Mouse (Mus musculus) monocyte, adult 5-6 weeks (primary cell): ENCODE results near the gene 4930404N11Rik. TPM values are rescaled to one million over a fixed set of nuclear protein-coding genes. Genes with fewer than 3 reads are reported as not detected.

Experiments used
- ATAC-seq: fragments of 153-309, 156-312 bp; replicated peaks from 2 replicates; pipeline ENCODE4 v1.8.0; 2017; ENCODE audit warnings: mild to moderate bottlenecking; ENCODE audit not compliant: low TSS enrichment, insufficient number of reproducible peaks, severe bottlenecking, poor library complexity, low FRiP score
- total RNA-seq: library from RNA; stranded (forward); fragments of 200-1000, 200-491, 200-594 nt; gene quantifications from 3 replicates; pipeline ENCODE4 v1.2.3, GENCODE M21; 2017

The 4930404N11Rik gene
- total RNA-seq, 1 experiment from 2014 or later = 2.4 TPM

DNA sequence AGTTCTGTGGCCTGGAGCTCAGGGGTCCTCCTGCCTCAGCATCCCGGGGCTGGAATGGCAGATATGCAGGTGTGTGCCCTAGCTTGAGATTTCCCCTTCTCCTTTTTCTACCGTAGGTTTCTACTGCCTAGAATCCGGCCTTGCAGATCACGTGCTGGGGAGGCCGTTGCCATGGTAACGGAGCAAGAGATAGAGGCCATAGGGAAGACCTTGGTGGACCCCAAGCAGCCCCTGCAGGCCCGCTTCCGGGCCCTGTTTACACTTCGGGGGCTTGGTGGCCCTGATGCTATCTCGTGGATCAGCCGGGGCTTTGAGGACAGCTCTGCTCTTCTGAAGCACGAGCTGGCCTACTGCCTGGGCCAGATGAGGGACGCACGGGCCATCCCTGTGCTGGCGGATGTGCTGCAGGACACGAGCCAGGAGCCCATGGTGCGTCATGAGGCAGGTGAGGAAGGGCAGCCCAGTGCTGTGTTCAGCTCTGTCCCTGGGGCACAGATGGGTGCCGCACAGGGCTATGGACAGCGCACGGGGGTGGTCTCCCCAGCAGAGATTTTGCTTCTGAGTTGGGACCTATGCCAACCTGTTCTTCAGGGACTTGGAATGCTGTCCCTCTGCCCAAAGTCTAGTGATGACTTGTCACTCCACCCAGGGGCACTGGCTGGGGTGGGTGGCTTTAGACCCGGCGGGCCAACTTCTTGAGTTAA, 20.1 kb upstream of the 4930404N11Rik start:
- ATAC-seq = no peak

GRCm38 (mm10) chr10:81384605-81384982, 19.0 kb upstream of the 4930404N11Rik start:
- ATAC-seq = 0 out of 2 replicates have a peak, but pooled peaks have one; percentile 7

DNA sequence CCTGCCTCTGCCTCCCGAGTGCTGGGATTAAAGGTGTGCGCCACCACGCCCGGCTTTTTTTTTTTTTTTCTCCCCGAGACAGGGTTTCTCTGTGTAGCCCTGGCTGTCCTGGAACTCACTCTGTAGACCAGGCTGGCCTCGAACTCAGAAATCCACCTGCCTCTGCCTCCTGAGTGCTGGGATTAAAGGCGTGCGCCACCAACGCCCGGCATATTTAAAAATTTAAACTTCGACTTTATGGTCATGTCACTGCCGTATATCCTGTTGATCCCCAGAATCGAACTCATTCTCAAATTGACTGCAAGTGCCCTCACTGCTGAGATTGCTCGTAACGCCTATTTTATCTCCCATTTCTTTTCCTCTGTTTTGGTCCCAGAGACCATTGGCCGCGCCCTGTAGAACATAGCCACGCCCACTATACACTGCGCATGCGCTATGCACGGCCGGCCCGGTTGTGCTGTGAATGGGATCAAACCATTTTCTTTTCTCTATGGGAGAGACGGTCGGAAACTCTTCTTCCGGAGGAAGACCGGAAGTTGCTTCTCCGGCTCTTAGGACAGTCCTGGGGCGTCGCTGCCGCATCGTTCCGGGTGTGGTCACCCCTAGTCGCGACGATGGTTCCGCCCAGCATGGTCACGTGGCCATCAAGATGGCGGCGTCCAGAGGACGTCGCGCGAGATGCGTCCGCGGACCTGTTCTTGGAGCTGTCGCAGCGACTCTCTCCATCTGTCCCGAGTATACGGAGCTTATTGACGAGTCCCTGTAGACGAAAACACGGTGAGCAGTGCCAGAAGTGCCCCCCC, 18.4 kb upstream of the 4930404N11Rik start, which contains the start of the genes Dohh and Gm48551:
Gene Dohh (plus strand): TSS at position 627 of the 803 bp plus-strand sequence.
Gene Gm48551 (plus strand): TSS at position 665 of the 803 bp plus-strand sequence.
- ATAC-seq = peak; percentile 83

GRCm38 (mm10) chr10:81382039-81382438, 16.4 kb upstream of the 4930404N11Rik start:
- no peak for ATAC-seq

DNA sequence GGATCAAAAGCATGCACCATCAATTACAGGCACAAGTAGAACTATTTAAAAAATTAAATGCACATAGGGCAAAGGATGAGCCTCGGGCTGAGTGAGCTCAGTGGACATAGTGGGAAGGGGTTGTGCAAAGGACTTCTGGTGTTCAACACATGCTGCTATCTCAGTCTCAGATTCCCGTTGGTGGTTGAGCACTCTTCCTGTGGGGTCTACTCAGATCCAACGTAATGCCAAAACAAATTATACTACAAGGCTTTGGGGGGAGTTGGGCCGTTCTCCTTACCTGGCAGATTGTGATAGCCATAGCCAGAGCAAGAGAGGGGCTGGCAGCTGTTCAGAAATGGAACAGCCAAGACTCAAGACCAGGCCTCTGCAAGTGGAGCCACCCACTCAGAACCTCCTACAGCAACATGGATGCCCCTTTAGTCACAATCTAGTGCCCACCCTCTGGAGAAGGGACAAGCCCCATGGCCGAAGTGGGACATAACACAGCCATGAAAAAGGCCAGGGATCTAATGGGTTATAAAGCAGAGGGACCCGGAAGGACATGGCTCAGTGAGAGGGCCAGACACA, 14.3 kb upstream of the 4930404N11Rik start:
- no peak for ATAC-seq

- no peak for ATAC-seq
These were observed 13.6 kb upstream of the 4930404N11Rik start for GRCm38 (mm10) chr10:81379183-81379553.

- ATAC-seq = peak; percentile 90
These were observed 13.1 kb upstream of the 4930404N11Rik start for GRCm38 (mm10) chr10:81378553-81379182.

GRCm38 (mm10) chr10:81377793-81378552, 12.4 kb upstream of the 4930404N11Rik start, which contains the start of gene Fzr1:
Gene Fzr1 (minus strand): TSS chr10:81378516.
- ATAC-seq = peak; percentile 6; the same call in 1 of the 2 replicates

- ATAC-seq = no peak
These were observed 11.7 kb upstream of the 4930404N11Rik start for GRCm38 (mm10) chr10:81377362-81377664.

- ATAC-seq = no peak
These were observed 11.1 kb upstream of the 4930404N11Rik start for GRCm38 (mm10) chr10:81376561-81377361.

DNA sequence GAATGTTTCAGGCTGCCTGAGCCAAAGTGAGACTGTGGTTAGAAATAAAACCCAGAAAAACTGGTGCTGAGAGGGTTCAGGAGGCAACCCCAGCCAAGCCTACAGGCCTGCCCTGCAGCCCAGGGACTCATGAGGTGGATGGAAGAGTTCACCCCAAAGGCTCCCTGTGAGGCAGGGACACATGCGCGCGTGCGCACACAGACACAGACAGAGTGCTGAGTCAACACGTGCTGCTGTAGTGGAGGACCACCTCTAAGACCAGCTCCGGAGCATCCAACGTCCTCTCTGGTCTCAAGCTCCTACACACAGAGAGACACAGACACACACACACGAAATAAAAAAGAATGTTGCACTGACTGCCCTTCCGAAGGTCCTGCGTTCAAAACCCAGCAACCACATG, 9.7 kb upstream of the 4930404N11Rik start:
- ATAC-seq = no peak

DNA sequence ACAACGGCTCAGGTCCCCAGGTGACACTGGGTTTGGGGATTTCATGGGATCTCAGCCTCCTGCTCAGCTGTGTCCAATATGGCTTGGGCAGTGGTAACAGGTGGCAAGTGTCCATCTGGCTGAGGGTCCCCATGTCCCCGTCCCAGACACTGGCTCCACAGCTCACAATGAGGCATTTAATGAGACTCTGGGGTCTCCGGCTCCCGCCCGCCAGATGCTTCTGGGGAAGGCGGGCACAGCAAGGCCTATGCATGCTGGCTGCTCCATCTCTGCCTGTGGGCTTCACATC, 1.5 kb upstream of the 4930404N11Rik start:
- ATAC-seq = no peak

GRCm38 (mm10) chr10:81366477-81367206, 1.0 kb upstream of the 4930404N11Rik start:
- ATAC-seq = no peak

GRCm38 (mm10) chr10:81365073-81365472, 543 bp downstream of the 4930404N11Rik start:
- ATAC-seq = no peak

DNA sequence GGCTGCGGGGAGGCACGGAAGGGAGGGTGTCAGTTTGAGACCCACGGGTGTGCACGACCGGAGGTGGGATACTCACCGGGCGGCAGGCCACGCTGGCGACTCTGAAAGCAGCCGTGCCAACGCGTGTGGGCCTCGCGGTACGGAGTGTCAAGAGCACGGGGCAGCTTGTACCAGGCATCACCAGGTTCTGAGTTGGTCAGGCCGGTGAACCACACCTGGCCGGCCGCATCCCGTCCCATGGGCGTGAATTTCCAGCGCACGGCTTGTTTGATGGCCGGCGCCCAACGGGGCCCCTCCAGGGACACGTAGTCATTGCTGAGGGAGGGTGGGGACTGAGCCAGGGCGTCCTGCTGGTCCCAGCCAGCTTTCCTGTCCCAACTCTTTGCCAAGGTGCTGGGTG, 950 bp downstream of the 4930404N11Rik start:
- no peak for ATAC-seq

GRCm38 (mm10) chr10:81363436-81364346, 1.9 kb downstream of the 4930404N11Rik start:
- ATAC-seq = no peak
